Mouse (Mus musculus): Measurements from ENCODE around the gene Wnk2. TPM values are rescaled to one million over a fixed set of nuclear protein-coding genes. Genes with fewer than 3 reads are reported as not detected.

Wnk2 gene
- total RNA-seq (2021): 100 to 1,000 TPM; 129 to 145 TPM
- long read RNA-seq, experiment 1, full-length matches to known transcripts: 17 of 107 reads
- long read RNA-seq, experiment 1, partial matches to known transcripts: 43 of 107 reads
- long read RNA-seq, experiment 1, other reads (novel, unspliced or antisense): 47 of 107 reads
- long read RNA-seq, experiment 2, full-length matches to known transcripts: 17 of 80 reads
- long read RNA-seq, experiment 2, partial matches to known transcripts: 34 of 80 reads
- long read RNA-seq, experiment 2, other reads (novel, unspliced or antisense): 29 of 80 reads

GRCm38 (mm10) chr13:49147858-49148226 is at the start of gene Wnk2:
TSS of gene Wnk2 (minus strand) at chr13:49148014.
- H3K27ac ChIP-seq: peak within 1 kb of the TSS; percentile 96
- peak within 1 kb of the TSS; percentile 74 for H3K4me3 ChIP-seq
- TF ChIP-seq CTCF (IDR thresholded peaks at IDR 0.05): no peak; the same call in 1 of the 2 replicates
- intact Hi-C loops (cut with DNase I): loop anchor here (2.0 kb wide), 2 partner anchors 25 to 79 kb away; no protein-coding TSS in a partner anchor
- DNase-seq (ENCODE audit: extremely low spot score in 1 of 2, low spot score in 2 of 2): peak; percentile 89

GRCm38 (mm10) chr13:49196766-49197165 is 49.0 kb upstream of the Wnk2 start:
- intact Hi-C loops (cut with DNase I): no loop called here
- Histone ChIP-seq H3K27ac (no peak overlapping the region), H3K4me3 (no peak overlapping the region)
- DNase-seq (ENCODE audit: extremely low spot score in 1 of 2, low spot score in 2 of 2): no peak
- no peak for TF ChIP-seq CTCF (IDR thresholded peaks at IDR 0.05)

DNA sequence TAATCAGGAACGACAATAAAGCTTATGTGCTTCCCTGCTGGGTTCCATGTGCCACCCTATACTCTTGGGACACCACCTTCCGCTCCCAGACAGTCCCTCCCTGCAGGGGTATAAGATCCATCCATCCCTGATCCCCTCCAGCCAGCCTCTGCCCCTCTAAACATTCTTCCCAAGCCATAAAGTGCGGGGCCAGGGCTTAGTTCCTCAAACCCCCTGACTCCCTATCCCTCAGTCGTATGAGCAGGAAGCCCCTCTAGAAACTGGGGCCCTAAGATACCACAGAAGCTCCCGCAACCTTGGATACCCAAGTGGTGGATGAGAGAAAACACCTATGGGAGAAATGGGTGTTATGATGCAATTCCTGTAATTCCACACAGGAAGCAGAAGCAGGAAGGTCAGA is 48.4 kb upstream of the Wnk2 start:
- H3K27ac ChIP-seq: no peak overlapping the region
- no peak for DNase-seq (ENCODE audit: extremely low spot score in 1 of 2, low spot score in 2 of 2)
- TF ChIP-seq CTCF (IDR thresholded peaks at IDR 0.05): no peak
- no peak overlapping the region for H3K4me3 ChIP-seq
- intact Hi-C loops (cut with DNase I): no loop called here

GRCm38 (mm10) chr13:49195651-49196050 is 47.8 kb upstream of the Wnk2 start:
- Histone ChIP-seq H3K4me3 (no peak overlapping the region), H3K27ac (no peak overlapping the region)
- TF ChIP-seq CTCF (IDR thresholded peaks at IDR 0.05): no peak
- DNase-seq (ENCODE audit: extremely low spot score in 1 of 2, low spot score in 2 of 2): no peak
- intact Hi-C loops (cut with DNase I): no loop called here

GRCm38 (mm10) chr13:49194811-49195210 is 47.0 kb upstream of the Wnk2 start:
- no peak overlapping the region for H3K27ac ChIP-seq
- DNase-seq (ENCODE audit: extremely low spot score in 1 of 2, low spot score in 2 of 2): no peak
- intact Hi-C loops (cut with DNase I): no loop called here
- no peak for TF ChIP-seq CTCF (IDR thresholded peaks at IDR 0.05)
- H3K4me3 ChIP-seq: no peak overlapping the region

DNA sequence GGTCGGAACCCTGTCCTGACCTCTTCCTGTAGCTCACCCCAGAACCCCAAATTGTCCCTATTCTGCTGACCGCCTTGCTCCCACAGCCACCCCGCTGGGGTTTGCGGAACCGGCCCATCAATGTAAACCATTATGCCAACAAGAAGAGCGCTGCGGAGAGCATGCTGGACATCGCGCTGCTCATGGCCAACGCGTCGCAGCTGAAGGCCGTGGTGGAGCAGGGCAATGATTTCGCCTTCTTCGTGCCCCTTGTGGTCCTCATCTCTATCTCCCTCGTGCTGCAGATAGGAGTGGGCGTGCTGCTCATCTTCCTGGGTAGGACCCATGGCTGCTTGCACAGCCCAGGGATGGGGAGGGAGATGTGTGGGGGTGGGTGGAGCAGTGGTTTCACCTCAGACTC is 45.8 kb upstream of the Wnk2 start:
- Histone ChIP-seq H3K4me3 (no peak overlapping the region), H3K27ac (no peak overlapping the region)
- no peak for DNase-seq (ENCODE audit: extremely low spot score in 1 of 2, low spot score in 2 of 2)
- TF ChIP-seq CTCF (IDR thresholded peaks at IDR 0.05): no peak
- intact Hi-C loops (cut with DNase I): no loop called here

GRCm38 (mm10) chr13:49192156-49192855 is 44.5 kb upstream of the Wnk2 start:
- no peak overlapping the region for H3K4me3 ChIP-seq
- intact Hi-C loops (cut with DNase I): no loop called here
- no peak for DNase-seq (ENCODE audit: extremely low spot score in 1 of 2, low spot score in 2 of 2)
- no peak overlapping the region for H3K27ac ChIP-seq
- no peak for TF ChIP-seq CTCF (IDR thresholded peaks at IDR 0.05)

DNA sequence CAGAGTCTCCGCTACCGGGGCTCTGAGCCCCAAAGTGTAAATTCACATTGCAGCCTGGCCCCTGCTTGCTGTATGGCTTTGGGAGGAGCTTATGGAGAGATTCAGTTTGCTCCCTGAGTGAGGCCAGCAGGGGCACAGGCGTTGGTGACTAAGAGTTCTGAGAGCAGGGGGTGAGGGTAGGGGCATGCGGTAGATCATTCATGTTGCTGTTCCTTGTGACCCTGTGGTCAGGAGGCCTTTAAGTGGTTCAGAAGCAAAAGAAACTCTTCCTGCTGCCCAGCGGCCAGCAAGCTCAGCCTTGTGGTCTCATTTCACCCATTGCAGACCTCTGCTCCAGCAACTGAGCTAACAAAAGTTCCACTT is 43.8 kb upstream of the Wnk2 start:
- TF ChIP-seq CTCF (IDR thresholded peaks at IDR 0.05): no peak
- DNase-seq (ENCODE audit: extremely low spot score in 1 of 2, low spot score in 2 of 2): no peak
- H3K27ac ChIP-seq: no peak overlapping the region
- intact Hi-C loops (cut with DNase I): no loop called here
- H3K4me3 ChIP-seq: no peak overlapping the region

GRCm38 (mm10) chr13:49190876-49191672 is 43.3 kb upstream of the Wnk2 start:
- TF ChIP-seq CTCF (IDR thresholded peaks at IDR 0.05): no peak
- intact Hi-C loops (cut with DNase I): no loop called here
- no peak for DNase-seq (ENCODE audit: extremely low spot score in 1 of 2, low spot score in 2 of 2)
- H3K4me3 ChIP-seq: no peak overlapping the region
- H3K27ac ChIP-seq: no peak overlapping the region

DNA sequence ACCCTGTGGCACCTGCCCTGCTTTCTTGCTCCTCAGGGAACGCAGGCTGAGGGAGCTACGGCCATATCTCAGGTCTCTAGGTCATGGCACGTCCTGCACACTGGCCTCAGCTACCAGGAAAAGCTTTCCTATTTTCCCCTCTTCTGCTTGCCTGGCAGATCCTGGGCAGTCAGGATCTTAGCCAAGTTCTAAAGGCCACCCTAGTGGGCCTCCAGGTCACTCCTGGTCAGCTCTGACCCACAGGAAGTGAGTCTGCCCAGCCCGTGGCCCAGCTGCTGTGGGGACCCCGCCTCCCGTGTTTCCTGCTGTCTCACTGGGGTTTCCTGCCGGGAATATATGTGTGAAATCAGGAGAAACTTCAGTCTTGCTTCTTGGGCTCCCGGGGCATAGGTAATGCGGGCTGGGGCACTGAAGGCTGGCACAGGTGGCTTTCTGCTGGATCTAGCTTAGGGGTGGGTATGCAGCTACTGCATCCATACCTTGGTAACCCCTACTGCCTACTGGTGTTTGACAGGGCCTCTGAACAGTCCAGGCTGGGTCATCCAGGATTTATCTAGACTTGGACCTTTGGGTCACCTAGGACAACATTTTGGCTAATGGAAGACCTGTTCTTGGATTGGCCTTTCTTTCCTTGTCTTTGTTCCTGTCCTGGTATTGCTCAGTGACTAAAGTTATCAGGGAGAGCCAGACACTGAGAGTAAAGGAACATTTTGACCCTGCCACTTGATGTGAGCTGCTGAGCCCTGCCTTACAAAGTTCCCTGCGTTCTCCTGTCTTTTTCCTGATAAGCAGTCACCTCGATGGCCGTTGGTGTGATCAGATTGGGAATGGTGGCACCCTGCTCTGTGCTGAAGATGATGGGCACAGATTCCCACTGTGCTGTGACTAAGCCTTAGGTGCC is 42.4 kb upstream of the Wnk2 start:
- Histone ChIP-seq H3K27ac (no peak overlapping the region), H3K4me3 (no peak overlapping the region)
- intact Hi-C loops (cut with DNase I): no loop called here
- TF ChIP-seq CTCF (IDR thresholded peaks at IDR 0.05): no peak
- no peak for DNase-seq (ENCODE audit: extremely low spot score in 1 of 2, low spot score in 2 of 2)

DNA sequence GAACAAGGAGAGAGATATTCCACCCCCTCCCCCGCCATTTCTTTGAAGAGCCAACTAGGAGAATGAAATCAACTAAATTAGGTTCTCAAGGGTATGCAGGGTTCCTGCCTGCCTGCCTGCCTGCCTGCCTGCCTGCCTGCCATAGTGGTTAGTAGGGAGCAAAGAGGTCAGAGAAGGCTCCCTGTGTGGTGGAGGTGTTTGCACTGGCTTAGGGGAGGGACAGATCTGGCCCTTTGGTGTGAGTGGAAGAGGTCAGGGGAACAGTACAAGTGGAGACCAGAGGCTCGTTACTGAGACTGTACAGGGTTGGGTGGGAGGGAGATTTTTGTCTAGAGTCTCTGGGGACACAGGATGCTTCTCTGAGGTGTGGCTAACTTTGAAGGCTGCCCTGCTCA is 41.1 kb upstream of the Wnk2 start:
- no peak for DNase-seq (ENCODE audit: extremely low spot score in 1 of 2, low spot score in 2 of 2)
- intact Hi-C loops (cut with DNase I): no loop called here
- 0 out of 2 replicates have a peak overlapping the region, but pooled peaks have one; percentile 95 for H3K27ac ChIP-seq
- TF ChIP-seq CTCF (IDR thresholded peaks at IDR 0.05): no peak
- no peak overlapping the region for H3K4me3 ChIP-seq
